Mouse (Mus musculus) right cerebral cortex, postnatal 36 days (tissue): Measurements from ENCODE around the gene Il12rb2.

Source experiments
- DNase-seq, 2 experiments: peaks; one replicate each; pipeline ENCODE4 v3.0.0; 2022; ENCODE audit warnings: low spot score in 2 of 2, mixed read lengths in 1 of 2

The Il12rb2 gene

GRCm38 (mm10) chr6:67375982-67376391, at the start of gene Il12rb2:
Gene Il12rb2, minus strand, starts transcription at chr6:67376188.
- DNase-seq, result no peak

- no peak for DNase-seq
Observed at GRCm38 (mm10) chr6:67421761-67422160, 45.8 kb upstream of the Il12rb2 start.

- no peak for DNase-seq
Observed at GRCm38 (mm10) chr6:67416557-67416956, 40.6 kb upstream of the Il12rb2 start.

GRCm38 (mm10) chr6:67415276-67415675, 39.3 kb upstream of the Il12rb2 start:
- no peak for DNase-seq

- no peak for DNase-seq
Observed at GRCm38 (mm10) chr6:67413378-67413777, 37.4 kb upstream of the Il12rb2 start.

GRCm38 (mm10) chr6:67405281-67405682, 29.3 kb upstream of the Il12rb2 start:
- no peak for DNase-seq

GRCm38 (mm10) chr6:67399551-67399950, 23.6 kb upstream of the Il12rb2 start:
- DNase-seq, result no peak

GRCm38 (mm10) chr6:67365785-67366184, 10.2 kb downstream of the Il12rb2 start:
- DNase-seq, result no peak

GRCm38 (mm10) chr6:67348065-67348464, 27.9 kb downstream of the Il12rb2 start:
- DNase-seq, result no peak

- no peak for DNase-seq
Observed at GRCm38 (mm10) chr6:67339494-67339893, 36.5 kb downstream of the Il12rb2 start.

GRCm38 (mm10) chr6:67337943-67338342, 38.0 kb downstream of the Il12rb2 start:
- DNase-seq, result no peak

GRCm38 (mm10) chr6:67323788-67324187, 52.2 kb downstream of the Il12rb2 start:
- DNase-seq, result no peak

GRCm38 (mm10) chr6:67318451-67318850, 57.5 kb downstream of the Il12rb2 start:
- DNase-seq, result peak; percentile 53 to 60

GRCm38 (mm10) chr6:67317827-67318338, 58.1 kb downstream of the Il12rb2 start:
- no peak for DNase-seq

GRCm38 (mm10) chr6:67317068-67317467, 58.9 kb downstream of the Il12rb2 start:
- no peak for DNase-seq

GRCm38 (mm10) chr6:67314697-67315096, 61.3 kb downstream of the Il12rb2 start:
- DNase-seq, result no peak

GRCm38 (mm10) chr6:67309752-67310151, 66.2 kb downstream of the Il12rb2 start:
- no peak for DNase-seq

- DNase-seq, result no peak
Observed at GRCm38 (mm10) chr6:67308994-67309393, 67.0 kb downstream of the Il12rb2 start.

GRCm38 (mm10) chr6:67303210-67303609, 72.8 kb downstream of the Il12rb2 start:
- DNase-seq, result no peak

- no peak for DNase-seq
Observed at GRCm38 (mm10) chr6:67302471-67302870, 73.5 kb downstream of the Il12rb2 start.

GRCm38 (mm10) chr6:67301230-67301629, 74.8 kb downstream of the Il12rb2 start:
- DNase-seq, result no peak

- DNase-seq, result peak; percentile 15 to 54
Observed at GRCm38 (mm10) chr6:67300710-67301163, 75.3 kb downstream of the Il12rb2 start.

- DNase-seq, result no peak
Observed at GRCm38 (mm10) chr6:67300300-67300699, 75.7 kb downstream of the Il12rb2 start.

- no peak for DNase-seq
Observed at GRCm38 (mm10) chr6:67298742-67299141, 77.2 kb downstream of the Il12rb2 start.
